Mouse (Mus musculus) lung, embryonic 16.5 days (tissue): ENCODE measurements around the gene Dvl3. TPM values are rescaled to one million over a fixed set of nuclear protein-coding genes. Genes with fewer than 3 reads are reported as not detected.

ENCODE experiments used
- ATAC-seq: fragments of 200-750 bp; cut with Nextera tagmentation; 2 replicates; pipeline ENCODE4 v1.8.0; 2017; ENCODE audit warnings: low read depth, mild to moderate bottlenecking, moderate library complexity
- H3K27ac ChIP-seq: fragments of 300-500 bp; sonication (generic); 2 replicates; pipeline ENCODE4 v1.5.1; 2014; ENCODE audit warnings: mild to moderate bottlenecking, control low read depth, low read length
- H3K27me3 ChIP-seq: fragments of 300-500 bp; sonication (generic); 2 replicates; pipeline ENCODE4 v1.6.1; 2014; ENCODE audit warnings: low read depth, low read length, mixed read lengths; ENCODE audit not compliant: control insufficient read depth, insufficient read depth
- H3K36me3 ChIP-seq: fragments of 300-500 bp; sonication (generic); 2 replicates; pipeline ENCODE4 v1.6.1; 2014; ENCODE audit warnings: low read length; ENCODE audit not compliant: control insufficient read depth, insufficient read depth
- H3K4me1 ChIP-seq: fragments of 300-500 bp; sonication (generic); replicated peaks from 2 replicates; pipeline ENCODE4 v1.6.1; 2014; ENCODE audit warnings: low read length, mixed read lengths; ENCODE audit not compliant: control insufficient read depth, insufficient read depth
- H3K4me2 ChIP-seq: fragments of 300-500 bp; sonication (generic); 2 replicates; pipeline ENCODE4 v1.6.1; 2014; ENCODE audit warnings: low read depth, low read length, control low read depth
- H3K4me3 ChIP-seq: fragments of 300-500 bp; sonication (generic); 2 replicates; pipeline ENCODE4 v1.5.1; 2014; ENCODE audit warnings: mild to moderate bottlenecking, low read length, control low read depth
- H3K9ac ChIP-seq: fragments of 300-500 bp; sonication (generic); 2 replicates; pipeline ENCODE4 v1.6.1; 2014; ENCODE audit warnings: low read length, control low read depth
- H3K9me3 ChIP-seq: fragments of 300-500 bp; sonication (generic); 2 replicates; pipeline ENCODE4 v1.6.1; 2016; ENCODE audit warnings: low read length; ENCODE audit not compliant: control insufficient read depth
- WGBS: fragments of 180-500 bp; shearing (Covaris S2); extraction: QIAGEN DNeasy Blood & Tissue Kit; methylation state at CpG from one replicate; pipeline ENCODE4 v1.1.7; 2014; 5-methylcytosine and 5-hydroxymethylcytosine counted together
- polyA plus RNA-seq: library from polyadenylated mRNA; unstranded; fragments of >200 nt; fragmentation: Nextera tagmentation; extraction: Ambion mirVana; gene quantifications from 2 replicates; pipeline ENCODE4 v1.2.1, GENCODE M21; 2015

The Dvl3 gene
- polyA plus RNA-seq, 1 experiment from 2014 or later = 19.9 TPM

- Histone ChIP-seq H3K4me1 (peaks cover 11% of the 10 kb centered on the region), H3K27ac (peak overlapping the region; percentile 77), H3K9me3 (no peaks in the 10 kb centered on the region), H3K4me2 (peak overlapping the region; percentile 86), H3K27me3 (no peaks in the 10 kb centered on the region), H3K36me3 (peaks cover 6% of the 10 kb centered on the region), H3K9ac (peak overlapping the region; percentile 98), H3K4me3 (peak overlapping the region; percentile 92)
- ATAC-seq = no peak
Observed at GRCm38 (mm10) chr16:20516032-20516431, 750 bp upstream of the Dvl3 start.

- no peaks in the 10 kb centered on the region for H3K9me3 ChIP-seq
- peak; percentile 24; the same call in 1 of the 2 replicates for ATAC-seq
- WGBS = 0% methylated on average over 26 of the region's 26 CpGs
Observed at GRCm38 (mm10) chr16:20517216-20517615, 434 bp downstream of the Dvl3 start.

GRCm38 (mm10) chr16:20517701-20518374 is 1.1 kb downstream of the Dvl3 start:
- H3K9ac ChIP-seq = peak overlapping the region; percentile 98
- peak; percentile 51 for ATAC-seq

More at GRCm38 (mm10) chr16:20517216-20517615, 434 bp downstream of the Dvl3 start:
- Histone ChIP-seq H3K4me3 (peak overlapping the region; percentile 92), H3K9ac (peak overlapping the region; percentile 98), H3K4me1 (peaks cover 11% of the 10 kb centered on the region), H3K27ac (peak overlapping the region; percentile 91), H3K27me3 (no peaks in the 10 kb centered on the region), H3K4me2 (peak overlapping the region; percentile 86), H3K36me3 (no peaks in the 10 kb centered on the region)

GRCm38 (mm10) chr16:20523886-20524285 is 7.1 kb downstream of the Dvl3 start:
- no peak overlapping the region for H3K27ac ChIP-seq
- H3K9ac ChIP-seq = no peak overlapping the region
- no peak overlapping the region for H3K4me3 ChIP-seq
- H3K4me2 ChIP-seq = no peak overlapping the region
- H3K27me3 ChIP-seq = no peaks in the 10 kb centered on the region
- no peaks in the 10 kb centered on the region for H3K9me3 ChIP-seq
- 79% methylated on average over 10 of the region's 10 CpGs for WGBS
- H3K36me3 ChIP-seq = peaks cover 45% of the 10 kb centered on the region
- ATAC-seq = no peak
- peaks cover 2% of the 10 kb centered on the region for H3K4me1 ChIP-seq

More at GRCm38 (mm10) chr16:20517701-20518374, 1.1 kb downstream of the Dvl3 start:
- Histone ChIP-seq H3K27me3 (no peaks in the 10 kb centered on the region), H3K4me3 (peak overlapping the region; percentile 92), H3K9me3 (no peaks in the 10 kb centered on the region), H3K4me2 (peak overlapping the region; percentile 86), H3K36me3 (0 out of 2 replicates have a peak, but pooled peaks cover under 1% of the 10 kb centered on the region), H3K4me1 (peaks cover 11% of the 10 kb centered on the region), H3K27ac (peak overlapping the region; percentile 91)
- WGBS = 0% methylated on average over 6 of the region's 6 CpGs

GRCm38 (mm10) chr16:20528779-20529178 is 12.0 kb downstream of the Dvl3 start:
- ATAC-seq = no peak
- Histone ChIP-seq H3K4me3 (no peak overlapping the region), H3K4me2 (no peak overlapping the region), H3K27me3 (no peaks in the 10 kb centered on the region), H3K36me3 (peaks cover 60% of the 10 kb centered on the region), H3K9me3 (no peaks in the 10 kb centered on the region), H3K9ac (no peak overlapping the region), H3K27ac (no peak overlapping the region), H3K4me1 (no peaks in the 10 kb centered on the region)
- WGBS = 89% methylated on average over 5 of the region's 5 CpGs

- no peak overlapping the region for H3K9ac ChIP-seq
- H3K9me3 ChIP-seq = no peaks in the 10 kb centered on the region
- no peak overlapping the region for H3K4me3 ChIP-seq
- H3K27me3 ChIP-seq = no peaks in the 10 kb centered on the region
- peaks cover 55% of the 10 kb centered on the region for H3K36me3 ChIP-seq
- 53% methylated on average over 1 of the region's 1 CpGs for WGBS
- no peak for ATAC-seq
- H3K4me2 ChIP-seq = no peak overlapping the region
- no peak overlapping the region for H3K27ac ChIP-seq
- no peaks in the 10 kb centered on the region for H3K4me1 ChIP-seq
Observed at GRCm38 (mm10) chr16:20529375-20529774, 12.6 kb downstream of the Dvl3 start.

GRCm38 (mm10) chr16:20530941-20531340 is 14.2 kb downstream of the Dvl3 start:
- no peak overlapping the region for H3K9ac ChIP-seq
- no peak for ATAC-seq
- no peak overlapping the region for H3K4me2 ChIP-seq
- H3K4me1 ChIP-seq = no peaks in the 10 kb centered on the region
- H3K27me3 ChIP-seq = no peaks in the 10 kb centered on the region
- no peak overlapping the region for H3K4me3 ChIP-seq
- H3K27ac ChIP-seq = no peak overlapping the region
- H3K36me3 ChIP-seq = peaks cover 46% of the 10 kb centered on the region
- 92% methylated on average over 18 of the region's 20 CpGs for WGBS
- H3K9me3 ChIP-seq = no peaks in the 10 kb centered on the region

GRCm38 (mm10) chr16:20534617-20535295 is 18.0 kb downstream of the Dvl3 start:
- Histone ChIP-seq H3K27me3 (no peaks in the 10 kb centered on the region), H3K4me1 (peaks cover 20% of the 10 kb centered on the region), H3K9me3 (no peaks in the 10 kb centered on the region), H3K9ac (no peak overlapping the region), H3K27ac (no peak overlapping the region), H3K4me2 (peak overlapping the region; percentile 34; the same call in 1 of the 2 replicates), H3K36me3 (peaks cover 39% of the 10 kb centered on the region), H3K4me3 (no peak overlapping the region)
- 38% methylated on average over 10 of the region's 10 CpGs for WGBS
- ATAC-seq = no peak

- Histone ChIP-seq H3K9me3 (no peaks in the 10 kb centered on the region), H3K36me3 (peaks cover 42% of the 10 kb centered on the region), H3K27ac (peak within 1 kb of the TSS; percentile 87), H3K9ac (peak within 1 kb of the TSS; percentile 99), H3K27me3 (no peaks in the 10 kb centered on the region), H3K4me2 (peak within 1 kb of the TSS; percentile 74), H3K4me1 (peaks cover 20% of the 10 kb centered on the region), H3K4me3 (peak within 1 kb of the TSS; percentile 91)
- ATAC-seq = peak; percentile 98
- WGBS = 0% methylated on average over 52 of the region's 52 CpGs
Observed at GRCm38 (mm10) chr16:20535296-20536080, 18.7 kb downstream of the Dvl3 start, which contains the start of gene Ap2m1. TSS of gene Ap2m1 (plus strand) at chr16:20535478.
